Mouse (Mus musculus): ENCODE measurements around the gene Zdhhc14.

Gene Zdhhc14

GRCm38 (mm10) chr17:5560212-5560611, 67.9 kb downstream of the Zdhhc14 start:
- DNase-seq = no peak

DNA sequence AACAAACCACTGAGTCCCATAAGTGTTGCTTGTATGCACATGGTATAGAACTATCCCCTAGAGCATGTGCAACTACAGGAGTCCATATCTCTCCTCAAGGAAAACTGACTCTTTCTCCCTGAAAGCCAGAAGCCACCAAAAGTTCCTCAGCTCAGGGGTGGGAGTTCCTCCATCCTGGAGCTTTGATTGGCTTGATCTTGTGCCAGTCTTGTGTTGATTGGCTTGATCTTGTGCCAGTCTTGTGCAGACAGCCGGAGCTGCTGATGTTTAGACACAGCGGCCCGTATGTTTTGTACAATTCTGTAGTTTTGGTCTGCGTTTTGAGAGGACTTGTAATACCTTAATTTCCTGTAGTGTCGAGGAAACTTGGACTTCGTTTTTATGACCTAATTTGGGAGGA, 70.8 kb downstream of the Zdhhc14 start:
- no peak for DNase-seq

DNA sequence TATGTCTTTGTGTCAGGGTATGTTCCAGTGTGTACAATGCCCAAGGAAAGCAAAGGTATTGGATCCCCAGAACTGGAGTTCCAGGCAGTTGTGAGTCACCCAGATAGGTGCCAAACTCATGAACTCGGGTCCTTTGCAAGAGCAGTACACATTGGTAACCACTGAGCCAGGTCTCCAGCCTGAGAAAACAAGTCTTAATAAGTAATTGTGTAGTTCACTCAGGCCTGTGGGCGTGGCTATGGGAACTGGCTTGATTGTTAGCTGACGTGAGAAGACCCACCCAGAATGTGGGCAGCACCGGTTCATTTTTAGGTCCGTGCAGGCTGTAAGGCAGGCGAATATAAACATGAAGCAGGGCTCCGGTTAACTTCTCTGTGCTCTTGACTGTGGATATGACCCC, 73.6 kb downstream of the Zdhhc14 start:
- DNase-seq = no peak

GRCm38 (mm10) chr17:5567943-5568342, 75.6 kb downstream of the Zdhhc14 start:
- DNase-seq = no peak

DNA sequence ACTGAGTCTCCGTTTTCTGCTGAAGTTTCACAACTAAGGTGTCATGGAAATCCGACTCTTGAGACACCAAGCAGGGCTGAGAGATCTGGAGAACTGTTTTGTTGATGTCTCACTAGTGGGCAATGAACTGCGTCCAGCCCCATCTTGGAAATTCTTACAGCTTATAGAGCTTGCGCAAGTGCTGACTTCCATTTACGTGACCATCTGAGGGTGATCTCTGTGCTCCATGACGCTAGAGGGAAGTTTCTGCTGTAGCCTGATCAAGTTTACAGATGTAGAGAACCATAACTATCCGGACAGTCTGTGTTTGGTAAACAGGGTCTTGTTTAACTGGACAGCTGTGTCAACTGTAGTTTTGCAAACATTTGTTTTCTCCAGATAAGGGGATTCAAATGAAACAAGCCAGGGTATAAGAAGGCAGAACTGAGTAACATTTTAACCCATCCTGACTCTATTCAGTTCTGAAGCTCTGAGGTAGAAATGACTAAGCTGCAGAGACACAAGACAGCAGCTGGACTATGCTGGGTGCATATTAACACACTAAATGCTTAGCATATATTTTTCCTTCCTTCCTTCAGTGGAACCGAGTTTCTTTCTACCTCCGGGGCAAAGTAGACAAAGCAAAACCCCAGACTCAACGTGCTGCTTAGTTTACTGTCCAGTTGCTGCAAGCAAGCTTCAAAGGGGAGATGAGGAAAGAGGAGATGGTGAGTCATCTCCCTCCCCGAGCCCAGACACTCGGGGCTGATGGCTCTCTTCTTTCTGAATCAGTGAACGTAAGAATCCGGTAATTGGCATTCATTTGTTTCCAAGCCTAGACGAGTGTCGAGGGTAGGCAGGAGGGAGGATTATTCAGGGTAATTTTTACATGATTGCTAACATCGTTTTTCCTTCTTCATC, 77.0 kb downstream of the Zdhhc14 start:
- no peak for DNase-seq

DNA sequence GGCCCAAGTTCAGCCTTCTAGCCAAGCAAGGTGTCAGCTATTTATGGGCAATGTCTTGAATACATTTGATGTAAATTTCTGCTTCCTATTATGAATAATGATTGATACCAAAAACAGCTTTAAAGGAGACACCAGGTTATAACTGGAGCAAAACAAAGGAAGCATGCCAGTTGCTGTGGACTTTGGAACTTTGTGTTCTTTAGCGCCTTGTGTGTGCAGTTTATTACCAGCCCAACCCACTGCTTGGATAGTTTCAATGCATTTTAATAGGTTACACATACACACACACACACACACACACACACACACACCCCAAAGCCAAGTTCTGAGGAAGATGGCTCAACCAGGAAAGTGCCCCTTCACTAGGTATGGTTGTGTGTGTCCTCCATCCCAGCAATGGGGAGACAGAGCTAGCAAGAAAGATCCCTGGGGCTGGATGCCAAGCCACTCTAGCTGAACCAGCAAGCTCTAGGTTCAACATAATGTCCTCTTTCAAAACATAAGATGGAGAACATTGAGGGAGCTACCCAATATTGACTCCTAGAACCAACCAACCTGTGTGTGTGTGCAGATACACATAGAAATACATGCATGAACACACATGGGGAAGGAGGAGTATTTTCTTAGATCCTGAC, 79.9 kb downstream of the Zdhhc14 start:
- DNase-seq = no peak

DNA sequence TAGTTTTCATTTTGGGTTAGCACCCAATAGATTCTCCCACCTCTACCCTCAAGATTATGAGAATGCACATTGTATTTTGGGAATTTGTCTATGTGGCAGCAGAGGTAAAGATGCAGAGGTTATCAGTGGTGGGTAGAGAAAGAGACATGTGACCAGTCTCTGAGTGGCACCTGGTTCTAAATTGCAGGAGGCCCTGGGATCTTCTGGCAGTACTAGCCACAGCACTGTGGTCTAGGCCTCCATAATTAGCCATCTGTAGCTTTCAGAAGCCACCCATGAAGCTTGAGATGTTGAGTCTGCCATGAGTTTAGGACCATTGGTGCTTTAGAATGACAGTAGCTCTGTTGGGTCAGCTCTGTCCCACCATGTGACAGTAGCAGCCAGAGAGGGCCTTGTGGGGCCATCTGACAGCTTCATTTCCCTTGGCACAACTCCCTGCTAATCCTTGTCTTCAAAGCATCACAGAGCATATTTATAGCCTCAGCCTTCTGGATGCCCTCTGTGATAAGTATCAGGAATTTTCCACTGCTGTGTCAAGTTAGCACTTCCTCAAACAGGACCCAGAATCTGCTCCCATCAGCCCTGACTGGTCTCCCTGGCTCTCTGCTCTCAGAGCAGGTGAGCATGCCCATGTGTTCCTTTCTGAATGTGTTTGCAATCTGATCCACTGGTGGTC, 80.5 kb downstream of the Zdhhc14 start:
- no peak for DNase-seq

DNA sequence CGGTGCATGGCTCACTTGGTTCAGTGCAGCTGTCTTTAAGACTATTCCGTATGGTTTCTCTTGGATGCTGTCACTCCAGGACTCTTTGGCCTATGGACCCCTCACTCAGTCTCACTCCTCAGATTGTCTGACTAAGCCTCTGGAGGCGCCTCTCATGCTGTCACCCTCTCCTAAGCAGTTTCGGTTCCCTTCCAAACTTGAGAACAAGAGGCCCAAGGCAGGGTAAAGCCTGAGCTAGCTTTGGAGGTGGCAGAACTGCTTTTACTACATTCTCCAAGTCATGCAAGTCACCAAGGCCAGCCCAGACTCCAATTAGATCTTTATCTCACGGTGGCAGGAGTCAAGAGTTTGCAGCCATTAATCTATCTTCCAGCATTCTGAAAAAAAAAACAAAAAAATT, 82.3 kb downstream of the Zdhhc14 start:
- DNase-seq = no peak

DNA sequence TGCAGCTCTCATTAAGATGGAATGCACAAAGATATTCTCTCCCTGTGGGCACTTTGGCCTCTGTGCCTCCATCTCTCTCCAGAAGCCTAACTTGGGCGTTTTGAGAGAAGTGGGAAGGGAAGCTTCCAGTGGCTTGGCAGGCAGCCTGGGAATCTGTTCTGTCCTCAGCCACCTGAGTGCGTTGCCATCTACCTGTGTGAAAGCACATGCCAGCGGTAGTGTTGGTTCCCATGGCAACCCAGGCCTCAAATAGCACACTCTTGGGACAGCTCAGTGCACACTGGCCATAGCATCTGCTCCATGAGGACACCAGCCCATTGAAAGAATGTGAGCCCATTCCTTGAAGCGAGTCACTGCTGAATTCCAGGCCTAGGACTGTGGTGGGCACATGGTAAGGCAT, 83.2 kb downstream of the Zdhhc14 start:
- no peak for DNase-seq

DNA sequence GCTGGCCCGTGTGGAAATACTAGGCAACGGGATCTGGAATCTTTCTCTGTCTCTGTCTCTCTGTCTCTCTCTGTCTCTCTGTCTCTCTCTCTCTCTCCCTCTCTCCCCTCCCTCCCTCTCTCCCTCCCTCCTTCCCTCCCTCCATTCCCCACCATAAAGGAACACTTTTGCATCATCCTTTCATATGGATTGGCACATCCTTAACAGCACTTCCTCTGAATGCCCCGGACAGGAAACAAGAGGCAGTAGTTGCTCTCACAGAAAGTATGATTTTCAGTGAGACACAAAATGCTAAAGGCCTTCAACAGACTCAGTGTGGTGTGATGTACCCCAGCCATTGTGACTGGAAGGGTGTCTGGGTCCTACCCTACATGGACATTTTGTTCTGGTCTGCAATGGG, 89.9 kb downstream of the Zdhhc14 start:
- DNase-seq = no peak

DNA sequence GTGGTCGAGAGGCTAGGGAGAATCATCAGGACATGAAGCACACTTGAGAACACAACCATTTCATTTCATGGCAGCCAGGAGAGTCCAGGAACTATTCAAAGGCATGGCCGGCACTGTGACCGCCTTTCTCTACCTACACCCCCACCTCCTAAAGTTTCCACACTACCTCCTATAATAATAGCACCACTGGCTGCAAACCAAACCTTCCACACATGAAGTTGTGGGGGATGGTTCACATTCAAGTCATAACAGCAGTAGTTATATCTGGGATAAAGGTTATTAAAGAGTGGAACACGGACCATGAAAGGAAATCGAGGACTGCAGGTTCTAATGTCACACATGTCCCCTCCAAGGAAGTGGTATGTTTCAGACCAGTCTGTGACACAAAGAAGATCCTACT, 90.6 kb downstream of the Zdhhc14 start:
- DNase-seq = no peak

DNA sequence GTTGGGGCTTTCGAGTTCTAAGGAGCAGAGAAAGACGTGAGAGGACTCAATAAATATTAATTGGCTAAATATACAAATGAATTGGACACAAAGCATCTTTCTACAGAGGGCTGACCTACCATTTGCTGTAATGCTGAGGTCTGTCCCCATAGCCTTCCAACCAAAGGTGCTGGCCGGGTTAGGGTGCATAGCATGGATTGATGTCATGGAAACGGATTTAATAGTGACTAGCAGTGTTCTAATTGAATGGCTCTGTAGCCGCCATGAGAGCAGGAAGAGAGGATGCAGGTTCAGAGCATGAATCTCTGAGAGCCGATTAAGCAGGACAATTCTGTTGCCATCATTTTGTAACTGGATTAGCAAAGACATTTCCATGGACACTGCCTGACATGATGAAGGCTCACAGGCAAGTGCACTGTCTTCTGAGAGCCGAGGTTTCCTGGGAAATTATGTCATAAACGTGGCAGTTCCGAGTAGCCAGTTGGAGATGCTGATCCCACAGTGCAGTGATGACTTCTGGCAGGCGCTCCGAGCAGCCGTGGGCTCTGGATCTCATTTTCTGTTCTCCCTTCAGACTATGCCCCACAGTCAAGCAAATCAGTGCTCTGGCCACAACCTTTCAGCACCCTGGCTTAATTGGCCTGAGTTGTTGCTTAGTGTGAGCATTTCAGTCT, 91.3 kb downstream of the Zdhhc14 start:
- no peak for DNase-seq

DNA sequence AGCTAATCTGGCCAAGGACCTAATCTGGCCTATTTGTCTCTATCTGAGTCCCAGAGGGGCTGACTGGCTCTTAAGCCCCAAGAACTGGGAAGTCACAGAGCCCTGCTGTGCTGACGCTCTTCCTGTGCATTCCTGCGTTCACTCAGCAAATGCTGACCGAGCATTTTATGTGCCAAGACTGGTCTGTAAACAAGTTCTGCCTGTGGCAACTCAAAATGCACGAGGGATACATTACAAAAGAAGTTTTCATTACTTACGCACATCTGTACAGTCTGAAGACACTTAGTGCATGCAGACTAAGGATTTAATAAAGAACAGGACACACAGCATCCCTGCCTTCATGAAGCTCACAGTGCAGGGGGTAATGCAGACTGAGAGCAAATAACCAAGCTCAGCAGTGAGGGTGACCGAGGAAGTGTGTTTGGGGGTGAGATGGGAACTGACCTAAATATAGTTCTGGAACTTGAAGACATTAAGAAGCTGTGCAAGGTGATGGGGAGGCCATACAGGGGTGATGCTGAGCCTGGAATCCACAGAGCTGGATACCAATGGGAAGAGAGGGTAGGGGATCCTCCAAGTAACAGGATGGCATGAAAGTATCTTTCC, 99.3 kb downstream of the Zdhhc14 start:
- no peak for DNase-seq

GRCm38 (mm10) chr17:5593071-5593470, 100.7 kb downstream of the Zdhhc14 start:
- no peak for DNase-seq

DNA sequence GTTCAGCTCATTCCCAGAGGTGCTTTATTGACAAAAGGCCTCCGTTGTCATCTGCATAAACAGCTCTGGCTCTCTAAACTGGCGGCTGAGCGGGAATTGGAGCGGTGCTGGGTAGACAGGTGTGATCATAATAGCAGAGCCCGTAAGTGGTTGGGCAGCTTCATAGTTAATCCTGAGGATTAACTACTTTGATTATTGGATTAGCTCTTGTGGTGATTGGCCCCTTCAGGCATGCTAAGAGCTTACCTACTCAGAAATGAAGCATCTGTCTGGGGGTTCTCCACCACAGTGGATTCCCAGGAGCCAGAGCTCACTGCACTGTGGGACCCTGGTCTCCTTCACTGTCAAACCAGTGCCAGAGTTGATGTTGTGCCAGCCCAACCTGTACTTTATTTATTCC, 102.7 kb downstream of the Zdhhc14 start:
- no peak for DNase-seq

DNA sequence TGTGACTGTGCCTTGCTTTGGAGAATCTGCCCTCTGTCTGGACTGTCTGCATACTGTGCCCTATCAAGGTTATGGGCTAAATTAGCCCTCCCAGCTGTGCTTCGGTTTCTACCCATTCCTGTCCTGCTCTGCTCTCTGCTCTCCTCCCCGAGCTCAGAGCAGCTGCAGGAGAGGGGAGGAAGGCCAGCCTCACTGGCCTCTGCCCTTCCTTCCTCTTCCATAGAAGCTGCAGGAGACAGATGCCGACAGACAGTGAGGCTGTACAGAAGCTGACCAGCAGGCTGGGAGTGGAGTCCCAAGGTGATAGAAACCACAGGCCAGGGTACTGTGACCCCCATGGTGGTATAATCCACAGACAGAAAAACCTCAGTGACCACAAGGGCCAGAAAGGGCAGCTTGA, 104.1 kb downstream of the Zdhhc14 start:
- DNase-seq = no peak

GRCm38 (mm10) chr17:5598999-5599398, 106.6 kb downstream of the Zdhhc14 start:
- no peak for DNase-seq

GRCm38 (mm10) chr17:5600505-5601027, 108.2 kb downstream of the Zdhhc14 start:
- no peak for DNase-seq

GRCm38 (mm10) chr17:5601953-5602352, 109.6 kb downstream of the Zdhhc14 start:
- no peak for DNase-seq

DNA sequence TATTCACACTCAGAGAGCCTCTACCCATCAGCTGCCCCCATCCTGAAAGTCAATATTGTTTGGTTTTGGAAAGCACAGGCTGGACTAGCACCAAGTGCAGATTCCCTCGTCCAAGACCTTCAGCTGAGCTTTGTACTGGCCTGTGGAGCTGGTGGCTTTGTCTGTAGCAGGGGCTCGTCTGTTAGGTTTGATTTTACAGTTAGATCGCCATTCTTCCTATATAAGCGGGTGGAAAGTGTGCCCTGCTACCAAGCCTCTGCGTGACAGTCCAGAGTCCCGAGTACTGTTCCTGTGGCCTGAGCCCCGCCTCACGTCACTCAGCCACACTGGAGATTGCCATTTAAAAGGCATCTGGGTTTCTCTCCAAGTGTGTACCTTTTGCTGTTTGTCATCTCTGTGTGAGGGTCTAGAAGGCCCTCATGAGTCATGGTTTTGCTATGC, 113.8 kb downstream of the Zdhhc14 start:
- DNase-seq = no peak

GRCm38 (mm10) chr17:5607352-5607751, 115.0 kb downstream of the Zdhhc14 start:
- DNase-seq = no peak

DNA sequence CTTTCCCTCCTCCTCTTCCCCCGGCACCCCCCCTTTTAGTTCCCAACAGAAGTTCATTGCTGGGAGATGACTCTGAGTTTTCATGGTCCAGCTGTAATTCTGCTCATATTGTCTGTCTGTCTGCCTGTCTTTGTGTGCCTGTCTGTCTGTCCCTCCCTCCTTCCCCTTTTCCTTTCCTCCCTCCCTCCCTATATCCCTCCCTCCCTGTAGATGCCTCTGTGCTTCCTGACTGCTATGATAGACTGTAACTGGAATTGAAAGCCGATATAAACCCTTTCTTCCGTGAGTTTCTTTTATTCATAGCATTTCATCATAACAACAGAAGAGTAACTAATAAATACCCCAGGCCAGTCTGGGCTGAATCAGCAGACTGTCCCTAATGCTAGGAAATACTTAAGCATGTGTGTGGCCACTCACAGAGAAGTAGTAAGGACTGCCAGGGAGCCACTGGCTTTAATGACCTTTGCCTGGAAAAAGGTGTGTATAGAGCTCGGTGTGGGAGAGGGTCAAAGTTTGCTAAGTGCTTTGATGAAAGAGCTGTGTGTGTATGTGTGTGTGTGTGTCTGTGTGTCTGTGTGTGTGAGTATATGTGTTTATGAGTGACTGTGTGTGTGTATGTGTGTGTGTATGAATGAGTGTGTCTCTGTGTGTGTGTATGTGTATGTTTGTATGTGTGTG, 117.7 kb downstream of the Zdhhc14 start:
- DNase-seq = no peak
